Mouse (Mus musculus) G1E (cell line): ENCODE data around the gene Cep164.

Experiments used
- CTCF ChIP-seq: IDR thresholded peaks from 2 replicates; pipeline ENCODE4 v1.5.1; 2012; ENCODE audit warnings: low read depth, low read length, inconsistent platforms, mixed read lengths
- POLR2AphosphoS5 ChIP-seq: IDR thresholded peaks from 2 replicates; pipeline ENCODE4 v1.6.1; 2012; ENCODE audit warnings: low read depth, low read length, inconsistent platforms; ENCODE audit not compliant: insufficient replicate concordance

GRCm38 (mm10) chr9:45840331-45840730, 11.8 kb upstream of the Cep164 start:
- TF ChIP-seq POLR2AphosphoS5 (no peak), CTCF (no peak)
